Mouse (Mus musculus) stomach, embryonic 16.5 days (tissue): Measurements from ENCODE around the gene Nfia. TPM values are rescaled to one million over a fixed set of nuclear protein-coding genes. Genes with fewer than 3 reads are reported as not detected.
A peak's percentile ranks its signal among the peaks of the same experiment; 100 is the strongest.

Source experiments
- ATAC-seq: fragments of 200-750 bp; cut with Nextera tagmentation; 2 replicates; pipeline ENCODE4 v1.8.0; 2017; ENCODE audit warnings: moderate number of reproducible peaks, moderate TSS enrichment; ENCODE audit not compliant: insufficient read depth, low FRiP score
- H3K27ac ChIP-seq: fragments of 300-500 bp; sonication (generic); 2 replicates; pipeline ENCODE4 v1.5.1; 2014; ENCODE audit warnings: low read length
- H3K27me3 ChIP-seq: fragments of 300-500 bp; sonication (generic); 2 replicates; pipeline ENCODE4 v1.6.1; 2014; ENCODE audit warnings: low read length, control low read depth, mixed read lengths; ENCODE audit not compliant: control insufficient read depth, insufficient read depth
- H3K36me3 ChIP-seq: fragments of 300-500 bp; sonication (generic); 2 replicates; pipeline ENCODE4 v1.6.1; 2014; ENCODE audit warnings: low read length; ENCODE audit not compliant: control insufficient read depth, insufficient read depth
- H3K4me1 ChIP-seq: fragments of 300-500 bp; sonication (generic); 2 replicates; pipeline ENCODE4 v1.6.1; 2014; ENCODE audit warnings: low read length, control low read depth, mixed read lengths; ENCODE audit not compliant: control insufficient read depth, insufficient read depth
- H3K4me2 ChIP-seq: fragments of 300-500 bp; sonication (generic); 2 replicates; pipeline ENCODE4 v1.6.1; 2014; ENCODE audit warnings: low read depth, low read length, mixed read lengths
- H3K4me3 ChIP-seq: fragments of 300-500 bp; sonication (generic); replicated peaks from 2 replicates; pipeline ENCODE4 v1.5.1; 2014; ENCODE audit warnings: mild to moderate bottlenecking, low read length
- H3K9ac ChIP-seq: fragments of 300-500 bp; sonication (generic); 2 replicates; pipeline ENCODE4 v1.6.1; 2014; ENCODE audit warnings: low read length
- H3K9me3 ChIP-seq: fragments of 300-500 bp; sonication (generic); replicated peaks from 2 replicates; pipeline ENCODE4 v1.6.1; 2016; ENCODE audit warnings: low read length, control low read depth; ENCODE audit not compliant: control insufficient read depth
- WGBS: fragments of 180-500 bp; shearing (Covaris S2); extraction: QIAGEN DNeasy Blood & Tissue Kit; methylation state at CpG from one replicate; pipeline ENCODE4 v1.1.7; 2014; 5-methylcytosine and 5-hydroxymethylcytosine counted together
- polyA plus RNA-seq: library from polyadenylated mRNA; unstranded; fragments of >200 nt; fragmentation: Nextera tagmentation; extraction: Ambion mirVana; gene quantifications from 2 replicates; pipeline ENCODE4 v1.2.1, GENCODE M21; 2015

Nfia gene
- polyA plus RNA-seq, 1 experiment from 2014 or later: 45.1 TPM

GRCm38 (mm10) chr4:98120706-98121340 is 348.3 kb downstream of the Nfia start:
- no peak for ATAC-seq
- WGBS: 64% methylated on average over 6 of the region's 6 CpGs
- Histone ChIP-seq H3K27ac (no peak overlapping the region), H3K4me3 (no peak overlapping the region), H3K9me3 (no peaks in the 10 kb centered on the region), H3K4me2 (no peak overlapping the region), H3K4me1 (no peaks in the 10 kb centered on the region), H3K9ac (no peak overlapping the region), H3K36me3 (no peaks in the 10 kb centered on the region), H3K27me3 (no peaks in the 10 kb centered on the region)

GRCm38 (mm10) chr4:98126003-98126677 is 353.6 kb downstream of the Nfia start:
- Histone ChIP-seq H3K9me3 (no peaks in the 10 kb centered on the region), H3K36me3 (no peaks in the 10 kb centered on the region), H3K27me3 (no peaks in the 10 kb centered on the region), H3K4me2 (no peak overlapping the region), H3K27ac (no peak overlapping the region), H3K9ac (no peak overlapping the region), H3K4me1 (peaks cover 5% of the 10 kb centered on the region; the same call in 1 of the 2 replicates), H3K4me3 (no peak overlapping the region)
- peak; percentile 29; the same call in 1 of the 2 replicates for ATAC-seq
- WGBS: 32% methylated on average over 11 of the region's 11 CpGs

DNA sequence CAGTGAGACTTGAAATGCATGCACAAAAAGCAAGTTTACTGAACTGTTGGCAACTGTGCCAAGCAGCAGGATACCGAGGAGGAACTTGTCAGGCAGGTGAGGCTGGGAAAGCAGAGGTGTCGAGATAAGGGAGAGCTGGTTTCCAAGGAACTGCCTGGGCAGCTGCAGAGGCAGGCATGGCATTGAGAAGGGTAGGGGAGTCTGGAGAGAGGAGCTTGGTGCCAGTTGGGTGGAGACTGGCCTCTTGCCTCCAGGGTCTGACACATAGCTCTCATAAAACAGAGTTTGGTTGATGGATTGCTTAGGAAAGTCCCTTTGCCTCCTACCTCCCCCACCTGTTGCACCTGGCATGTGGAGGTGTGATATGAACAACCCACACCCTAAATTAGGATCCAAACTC is 358.3 kb downstream of the Nfia start:
- WGBS: 51% methylated on average over 2 of the region's 2 CpGs
- Histone ChIP-seq H3K27ac (no peak overlapping the region), H3K4me2 (no peak overlapping the region), H3K4me3 (no peak overlapping the region), H3K36me3 (no peaks in the 10 kb centered on the region), H3K4me1 (peaks cover 5% of the 10 kb centered on the region; the same call in 1 of the 2 replicates), H3K27me3 (no peaks in the 10 kb centered on the region), H3K9ac (no peak overlapping the region), H3K9me3 (no peaks in the 10 kb centered on the region)
- no peak for ATAC-seq

- Histone ChIP-seq H3K4me2 (no peak overlapping the region), H3K27me3 (no peaks in the 10 kb centered on the region), H3K36me3 (no peaks in the 10 kb centered on the region), H3K4me3 (no peak overlapping the region), H3K4me1 (no peaks in the 10 kb centered on the region), H3K9ac (no peak overlapping the region), H3K9me3 (no peaks in the 10 kb centered on the region), H3K27ac (no peak overlapping the region)
- no peak for ATAC-seq
- 90% methylated on average over 4 of the region's 4 CpGs for WGBS
These were observed 361.5 kb downstream of the Nfia start for GRCm38 (mm10) chr4:98134027-98134426.

DNA sequence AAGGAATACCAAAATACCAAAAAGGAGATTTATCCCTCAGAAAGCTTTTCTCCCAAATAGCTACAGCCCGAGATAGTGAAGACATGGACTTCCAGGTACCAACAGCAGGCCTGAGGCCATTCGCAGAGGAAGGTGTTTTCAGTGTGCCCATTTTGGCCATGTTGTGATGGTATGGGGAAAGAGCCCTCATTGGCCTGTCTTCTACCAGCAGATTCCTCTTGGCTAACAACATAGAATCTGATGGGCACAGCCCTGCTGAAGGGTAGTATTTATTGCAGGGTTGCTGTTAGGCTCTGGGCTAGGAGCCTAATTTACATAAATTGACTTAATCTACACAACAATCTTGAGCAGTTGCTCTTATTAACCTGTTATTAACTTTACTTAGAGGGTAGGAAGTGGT is 363.5 kb downstream of the Nfia start:
- Histone ChIP-seq H3K4me3 (no peak overlapping the region), H3K4me2 (no peak overlapping the region), H3K9me3 (no peaks in the 10 kb centered on the region), H3K4me1 (no peaks in the 10 kb centered on the region), H3K9ac (no peak overlapping the region), H3K36me3 (no peaks in the 10 kb centered on the region), H3K27me3 (no peaks in the 10 kb centered on the region), H3K27ac (no peak overlapping the region)
- no peak for ATAC-seq
- 96% methylated on average over 2 of the region's 2 CpGs for WGBS

DNA sequence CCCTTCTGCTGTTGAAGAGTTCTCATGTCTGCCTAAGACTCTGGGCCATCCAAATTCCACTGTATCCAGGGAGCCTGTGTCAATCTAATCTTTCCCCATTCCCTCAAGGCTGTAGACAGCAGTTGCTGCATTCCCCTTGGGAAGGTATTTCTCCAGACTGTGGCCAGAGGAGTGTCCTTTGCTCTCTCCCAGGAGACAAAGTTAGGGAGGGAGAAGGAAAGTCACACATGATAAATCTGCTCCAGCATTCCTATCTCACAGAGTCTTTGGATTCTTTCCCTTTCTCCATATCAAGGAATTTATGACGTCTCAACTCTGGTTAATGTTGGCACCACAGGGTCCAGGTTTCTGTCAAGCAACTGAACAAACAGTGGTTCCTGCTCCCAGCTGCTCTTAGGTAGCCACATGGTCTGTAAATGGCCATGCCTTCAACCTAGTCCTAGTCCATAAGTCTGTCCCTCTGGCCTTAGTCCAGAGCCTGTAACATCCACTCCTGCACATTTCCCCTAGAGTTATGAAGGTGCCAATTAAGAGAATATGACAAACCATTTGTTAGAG is 370.4 kb downstream of the Nfia start:
- Histone ChIP-seq H3K9me3 (no peaks in the 10 kb centered on the region), H3K36me3 (no peaks in the 10 kb centered on the region), H3K27me3 (no peaks in the 10 kb centered on the region), H3K4me1 (no peaks in the 10 kb centered on the region), H3K4me2 (no peak overlapping the region), H3K9ac (no peak overlapping the region), H3K27ac (no peak overlapping the region), H3K4me3 (no peak overlapping the region)
- WGBS: 38% methylated on average over 1 of the region's 1 CpGs
- no peak for ATAC-seq

GRCm38 (mm10) chr4:98150576-98150975 is 378.0 kb downstream of the Nfia start:
- Histone ChIP-seq H3K27ac (no peak overlapping the region), H3K36me3 (no peaks in the 10 kb centered on the region), H3K9me3 (no peaks in the 10 kb centered on the region), H3K27me3 (no peaks in the 10 kb centered on the region), H3K4me3 (no peak overlapping the region), H3K4me1 (no peaks in the 10 kb centered on the region), H3K4me2 (no peak overlapping the region), H3K9ac (no peak overlapping the region)
- ATAC-seq: no peak
- 81% methylated on average over 5 of the region's 5 CpGs for WGBS

DNA sequence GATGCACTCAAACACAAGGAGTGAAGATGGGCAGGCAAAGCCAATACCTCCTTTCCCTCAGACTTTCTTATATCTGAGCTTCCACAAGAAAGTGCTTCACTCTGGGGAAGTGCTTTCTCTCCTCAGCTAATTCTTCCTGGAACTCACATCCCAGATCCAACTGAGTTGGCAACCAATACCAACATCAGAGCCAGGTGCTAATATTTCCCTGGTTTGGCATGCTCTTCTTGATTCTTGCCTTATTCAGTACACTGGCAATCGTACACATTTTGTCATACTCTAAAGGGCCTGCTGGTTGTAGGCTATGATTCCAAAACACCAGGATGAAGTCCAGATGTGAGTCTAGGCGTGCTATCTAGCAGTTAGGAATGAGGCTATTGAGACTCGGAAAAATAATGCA is 385.4 kb downstream of the Nfia start:
- no peak overlapping the region for H3K9ac ChIP-seq
- 77% methylated on average over 3 of the region's 3 CpGs for WGBS
- no peaks in the 10 kb centered on the region for H3K36me3 ChIP-seq
- ATAC-seq: no peak
- H3K4me2 ChIP-seq: no peak overlapping the region
- H3K4me3 ChIP-seq: no peak overlapping the region
- no peaks in the 10 kb centered on the region for H3K9me3 ChIP-seq
- H3K4me1 ChIP-seq: no peaks in the 10 kb centered on the region
- no peaks in the 10 kb centered on the region for H3K27me3 ChIP-seq
- H3K27ac ChIP-seq: no peak overlapping the region

DNA sequence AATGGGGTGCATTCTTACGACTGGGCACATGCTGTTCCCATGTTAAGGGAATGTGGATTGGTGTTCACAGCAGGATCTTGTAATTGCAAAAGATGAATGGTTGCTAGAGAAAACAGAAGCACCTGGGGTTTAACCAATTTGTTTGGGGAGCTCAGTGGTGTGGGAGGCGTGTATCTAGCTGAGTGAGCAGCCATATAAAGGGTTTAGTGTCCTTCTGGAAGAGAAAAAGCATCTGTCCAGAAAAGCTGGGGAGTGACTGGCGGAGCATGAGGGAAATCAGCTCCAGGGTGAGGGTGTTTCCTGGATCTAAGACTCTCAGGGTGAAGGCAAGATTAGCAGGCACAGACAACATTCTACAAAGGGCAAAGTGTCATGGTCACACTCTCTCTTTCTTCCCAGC is 393.8 kb downstream of the Nfia start:
- H3K4me1 ChIP-seq: no peaks in the 10 kb centered on the region

More for the DNA sequence above, 393.8 kb downstream of the Nfia start:
- no peak overlapping the region for H3K4me3 ChIP-seq
- H3K4me2 ChIP-seq: no peak overlapping the region
- H3K27ac ChIP-seq: no peak overlapping the region
- H3K36me3 ChIP-seq: no peaks in the 10 kb centered on the region
- 66% methylated on average over 3 of the region's 3 CpGs for WGBS
- no peak for ATAC-seq
- H3K9me3 ChIP-seq: 0 out of 2 replicates have a peak, but pooled peaks cover 4% of the 10 kb centered on the region
- H3K9ac ChIP-seq: no peak overlapping the region
- no peaks in the 10 kb centered on the region for H3K27me3 ChIP-seq
